Mouse (Mus musculus): ENCODE data around the gene Lep. TPM values are rescaled to one million over a fixed set of nuclear protein-coding genes. Genes with fewer than 3 reads are reported as not detected.
A peak's percentile ranks its signal among the peaks of the same experiment; 100 is the strongest.

Gene Lep
- polyA plus RNA-seq, 1 experiment from 2014 or later, result not detected

DNA sequence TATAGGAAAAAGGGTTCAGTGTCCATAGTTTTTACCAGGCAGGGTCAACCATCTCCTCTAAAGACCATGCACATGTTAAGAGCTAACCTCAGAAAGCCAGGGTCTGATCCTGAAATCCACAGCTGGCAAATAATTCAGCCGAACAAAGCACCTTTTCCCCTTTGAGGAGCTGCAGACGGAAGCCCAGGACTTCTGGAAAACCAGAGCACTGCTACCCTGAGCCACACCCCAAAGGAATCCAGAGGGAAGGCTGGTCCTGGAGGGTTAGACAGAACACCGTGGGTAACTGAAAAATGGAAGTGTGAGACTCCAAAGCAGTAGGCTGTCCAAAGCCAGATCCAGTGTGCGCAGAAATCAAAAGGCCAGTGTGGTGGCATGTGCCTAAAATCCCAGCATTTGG lies 58.9 kb downstream of the Lep start:
- Histone ChIP-seq H3K36me3 (peaks cover 10% of the 10 kb centered on the region), H3K4me1 (no peaks in the 10 kb centered on the region), H3K9me3 (no peaks in the 10 kb centered on the region), H3K27me3 (replicated peaks) (no peaks in the 10 kb centered on the region), H3K4me3 (no peak overlapping the region), H3K9ac (no peak overlapping the region), H3K27ac (replicated peaks) (no peak overlapping the region), H3K4me2 (no peak overlapping the region)
- ATAC-seq (ENCODE audit: extremely low read depth, insufficient number of reproducible peaks, low FRiP score, low TSS enrichment), result no peak
- 62% methylated on average over 4 of the region's 4 CpGs for WGBS

DNA sequence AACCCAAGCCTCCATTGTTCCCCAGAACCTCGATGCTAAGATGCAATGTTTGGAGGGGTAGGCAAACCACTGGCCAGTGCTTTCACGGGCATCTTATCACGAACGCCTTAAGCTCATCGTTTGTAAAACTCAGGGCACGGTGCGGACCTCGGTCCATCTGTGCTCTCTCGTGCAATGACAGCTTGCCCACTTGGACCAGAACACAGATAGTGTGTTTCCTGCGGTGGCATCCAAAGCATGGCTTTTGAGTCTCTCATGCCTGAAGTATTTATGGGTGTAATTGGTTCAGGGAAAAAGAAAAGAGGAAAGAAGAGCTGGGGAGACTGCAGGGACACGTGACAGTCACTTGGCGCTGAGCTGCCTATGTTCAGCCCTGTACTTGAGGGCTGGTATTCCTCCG lies 60.0 kb downstream of the Lep start:
- no peaks in the 10 kb centered on the region for H3K9me3 ChIP-seq
- WGBS, result 73% methylated on average over 13 of the region's 13 CpGs
- ATAC-seq (ENCODE audit: extremely low read depth, insufficient number of reproducible peaks, low FRiP score, low TSS enrichment), result no peak
- no peak overlapping the region for H3K27ac ChIP-seq (replicated peaks)
- H3K4me1 ChIP-seq, result no peaks in the 10 kb centered on the region
- H3K4me2 ChIP-seq, result no peak overlapping the region
- no peak overlapping the region for H3K9ac ChIP-seq
- H3K27me3 ChIP-seq (replicated peaks), result no peaks in the 10 kb centered on the region
- H3K36me3 ChIP-seq, result peaks cover 19% of the 10 kb centered on the region
- H3K4me3 ChIP-seq, result no peak overlapping the region

Small RNAs within 50 kb of the gene (microRNA-seq; reads per million reads assigned to microRNA genes)
- gene Mir129-1, result 5.5 reads per million, percentile 20 among the genes with 10 or more reads in this experiment

Other genes starting within 250 kb of the Lep start
- gene Lrrc4, start 228.5 kb upstream of the Lep start, polyA plus RNA-seq (2015; fragmentation: Nextera tagmentation; extraction: Ambion mirVana), result 0.40 and 0.41 TPM in 2 replicates
- gene Rbm28, start 104.8 kb downstream of the Lep start, polyA plus RNA-seq (2015; fragmentation: Nextera tagmentation; extraction: Ambion mirVana), result 23.4 and 26.2 TPM in 2 replicates
- 1.5 and 2.4 TPM in 2 replicates for gene Prrt4, start 119.4 kb downstream of the Lep start, polyA plus RNA-seq (2015; fragmentation: Nextera tagmentation; extraction: Ambion mirVana)
- gene Impdh1, start 156.1 kb downstream of the Lep start, polyA plus RNA-seq (2015; fragmentation: Nextera tagmentation; extraction: Ambion mirVana), result 34.7 and 36.6 TPM in 2 replicates
- gene Hilpda, start 212.3 kb downstream of the Lep start, polyA plus RNA-seq (2015; fragmentation: Nextera tagmentation; extraction: Ambion mirVana), result 23.0 and 28.0 TPM in 2 replicates
- gene Fam71f2, start 219.4 kb downstream of the Lep start, polyA plus RNA-seq (2015; fragmentation: Nextera tagmentation; extraction: Ambion mirVana), result 0.23 TPM in 1 of 2 replicates, not detected in the other

Measured in heart, embryonic 13.5 days (tissue).